Mouse (Mus musculus) C2C12 (cell line): ENCODE data around the gene Cby3.
"Not testable (repeated sequence)": the region's sequence is repeated elsewhere in the genome, so short reads cannot be mapped to it uniquely, and the experiment has no call there.

Source experiments
- CTCF ChIP-seq: IDR thresholded peaks from one replicate; pipeline ENCODE4 v1.5.1; 2011; ENCODE audit not compliant: control insufficient read depth, insufficient read depth, insufficient read length
- MAX ChIP-seq: IDR thresholded peaks from one replicate; pipeline ENCODE4 v1.6.1; 2011; ENCODE audit warnings: mild to moderate bottlenecking, control low read depth
- MYOG ChIP-seq: IDR thresholded peaks from one replicate; pipeline ENCODE4 v1.6.1; 2011; ENCODE audit not compliant: control insufficient read depth, insufficient read length; ENCODE audit errors: extremely low read depth
- USF1 ChIP-seq: IDR thresholded peaks from one replicate; pipeline ENCODE4 v1.6.1; 2011; ENCODE audit warnings: low read depth, mild to moderate bottlenecking, control low read depth, moderate library complexity

DNA sequence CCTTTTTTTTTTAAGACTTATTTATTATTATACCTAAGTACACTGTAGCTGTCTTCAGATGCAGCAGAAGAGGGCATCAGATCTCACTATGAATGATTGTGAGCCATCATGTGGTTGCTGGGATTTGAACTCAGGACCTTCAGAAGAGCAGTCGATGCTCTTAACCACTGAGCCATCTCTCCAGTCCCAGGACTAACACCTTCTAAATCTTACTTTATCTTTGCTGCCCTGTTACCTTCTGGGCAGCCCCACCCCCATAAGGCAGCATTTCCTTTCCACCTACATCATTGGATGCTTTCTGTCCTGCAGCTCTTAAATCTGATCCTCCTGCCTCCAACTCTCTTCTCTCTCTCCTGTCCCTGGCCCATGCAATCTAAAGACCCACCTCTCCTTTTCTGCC is 7.0 kb downstream of the Cby3 start:
- TF ChIP-seq CTCF, MYOG, MAX, USF1: not testable (repeated sequence)
